ENCODE assay signal across 18 mouse cellular contexts in the genomic region with DNA sequence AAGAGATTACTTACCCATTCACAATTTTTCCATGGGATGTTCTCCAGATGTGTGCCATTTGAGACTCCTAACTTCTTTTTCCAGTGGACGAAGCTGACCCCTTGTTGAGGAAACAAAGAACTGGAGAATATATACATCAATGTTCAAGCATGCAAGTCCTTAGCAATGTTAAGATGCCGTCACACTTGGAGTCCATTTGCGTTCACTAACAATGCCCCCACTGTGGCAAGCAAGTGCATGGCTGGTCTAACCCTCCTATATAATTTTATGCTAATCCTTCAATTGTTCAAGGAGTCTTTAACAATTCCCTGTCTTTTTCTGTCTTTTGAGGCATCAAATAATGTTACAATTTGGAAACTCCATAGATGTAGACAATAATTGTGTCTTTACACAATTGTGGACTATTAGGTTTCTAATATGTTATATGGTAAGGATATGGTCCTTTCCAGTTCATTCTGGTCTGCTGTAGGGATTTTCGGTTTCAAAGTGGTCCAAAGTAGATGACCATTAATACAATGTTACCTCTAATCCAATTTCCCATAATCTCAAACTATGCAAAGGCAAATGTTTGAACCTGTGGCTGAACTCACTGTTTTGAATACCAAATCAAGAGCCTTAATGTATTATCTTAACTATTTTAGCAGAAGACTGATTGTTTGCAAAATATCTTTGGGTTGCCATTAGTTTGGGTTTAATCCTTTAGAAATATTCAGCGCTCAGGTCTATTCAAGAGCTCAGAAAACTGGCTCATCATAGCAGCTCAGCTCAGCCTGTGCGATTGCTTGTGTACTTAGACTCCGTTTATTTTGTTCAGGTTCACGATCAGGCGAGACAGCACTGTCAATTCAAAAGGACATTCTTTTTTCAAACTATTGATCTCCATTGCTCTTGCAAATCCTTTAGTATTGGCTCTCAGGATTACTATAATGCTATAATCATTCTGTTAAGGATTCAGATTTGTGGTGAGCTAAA.
DNase-seq lines count a peak whose midpoint lies in the region; ATAC-seq and TF ChIP-seq lines count a peak whose summit lies in the region.
"Had no signal": no experiment of that assay in that cellular context is flagged by ENCODE, and none has a peak within 500 bp of the region (broad histone marks: within the 10 kb centered on the region; RNA-seq: fewer than 3 reads in every experiment).

No protein-coding gene starts in this region.

- TF ChIP-seq CTCF in brain, embryonic 14.5 days (IDR thresholded peaks at IDR 0.05; ENCODE audit: borderline replicate concordance, extremely low read depth, insufficient read depth, insufficient read length): no peak

- no peaks in the 10 kb centered on the region for H3K27me3 ChIP-seq in forebrain, embryonic 12.5 days
- H3K27me3 ChIP-seq in forebrain, embryonic 10.5 days (ENCODE audit: poor library complexity, severe bottlenecking): peaks cover 3% of the 10 kb centered on the region; the same call in 1 of the 2 replicates
- 0 out of 2 replicates have a peak, but pooled peaks cover 4% of the 10 kb centered on the region for H3K27me3 ChIP-seq in midbrain, embryonic 15.5 days (replicated peaks)
- H3K27me3 ChIP-seq in hindbrain, embryonic 12.5 days: no peaks in the 10 kb centered on the region
- H3K27me3 ChIP-seq: heart, embryonic 13.5 days had no signal

- H3K4me3 ChIP-seq in forebrain, embryonic 12.5 days (replicated peaks): no peak overlapping the region
- no peak overlapping the region for H3K4me3 ChIP-seq in forebrain, embryonic 10.5 days
- H3K4me3 ChIP-seq in midbrain, embryonic 15.5 days: no peak overlapping the region
- H3K4me3 ChIP-seq in hindbrain, embryonic 12.5 days: no peak overlapping the region
- H3K4me3 ChIP-seq: embryonic facial prominence, embryonic 10.5 days; gastrocnemius, adult 2 months; heart, embryonic 13.5 days had no signal

- no peaks in the 10 kb centered on the region for H3K9me3 ChIP-seq in forebrain, embryonic 12.5 days
- H3K9me3 ChIP-seq in forebrain, embryonic 10.5 days: no peaks in the 10 kb centered on the region
- H3K9me3 ChIP-seq in midbrain, embryonic 15.5 days: no peaks in the 10 kb centered on the region
- no peaks in the 10 kb centered on the region for H3K9me3 ChIP-seq in hindbrain, embryonic 12.5 days (replicated peaks)
- H3K9me3 ChIP-seq: embryonic facial prominence, embryonic 10.5 days; heart, embryonic 13.5 days had no signal

- no peak for TF ChIP-seq POLR2A in brain, embryonic 14.5 days (IDR thresholded peaks at IDR 0.05; ENCODE audit: borderline replicate concordance, extremely low read depth, insufficient read depth, insufficient read length, poor library complexity, severe bottlenecking)

- H3K27ac ChIP-seq in forebrain, embryonic 12.5 days: no peak overlapping the region
- H3K27ac ChIP-seq in forebrain, embryonic 10.5 days: no peak overlapping the region
- H3K27ac ChIP-seq in midbrain, embryonic 15.5 days: no peak overlapping the region
- no peak overlapping the region for H3K27ac ChIP-seq in hindbrain, embryonic 12.5 days
- H3K27ac ChIP-seq: embryonic facial prominence, embryonic 10.5 days; gastrocnemius, adult 2 months; heart, embryonic 13.5 days had no signal

- DNase-seq in forebrain, embryonic 10.5 days (ENCODE audit: extremely low spot score, low spot score): no peak
- DNase-seq in brain, embryonic 14.5 days (ENCODE audit: low read depth): peak; percentile 12
- DNase-seq in mesoderm, embryonic 11.5 days (ENCODE audit: low read depth, low spot score): peak; percentile 46
- DNase-seq: adrenal gland, adult 2 months; adrenal gland, postnatal 25 days; cerebellum, adult 2 months; cerebellum, postnatal 10 days; forebrain, postnatal 0 days; gastrocnemius, adult 2 months; gastrocnemius, postnatal 25 days; heart, postnatal 36 days had no signal

- no peaks in the 10 kb centered on the region; the same call in 1 of the 2 replicates for H3K4me1 ChIP-seq in forebrain, embryonic 12.5 days
- peaks cover 15% of the 10 kb centered on the region for H3K4me1 ChIP-seq in forebrain, embryonic 10.5 days
- no peaks in the 10 kb centered on the region for H3K4me1 ChIP-seq in midbrain, embryonic 15.5 days
- no peaks in the 10 kb centered on the region for H3K4me1 ChIP-seq in hindbrain, embryonic 12.5 days
- H3K4me1 ChIP-seq: embryonic facial prominence, embryonic 10.5 days; heart, embryonic 13.5 days had no signal

- 30% methylated on average over 9 of the region's 9 CpGs for WGBS in forebrain, embryonic 12.5 days
- whole genome bisulfite sequencing in forebrain, embryonic 10.5 days: 54% methylated on average over 9 of the region's 9 CpGs
- 21% methylated on average over 9 of the region's 9 CpGs for WGBS in midbrain, embryonic 15.5 days
- 69% methylated on average over 9 of the region's 9 CpGs for WGBS in hindbrain, embryonic 12.5 days

- peak; percentile 51; the same call in 1 of the 2 replicates for ATAC-seq in forebrain, embryonic 12.5 days (ENCODE audit: low FRiP score)
- peak; percentile 45; the same call in 1 of the 2 replicates for ATAC-seq in midbrain, embryonic 15.5 days (replicated peaks)
- no peak for ATAC-seq in hindbrain, embryonic 12.5 days (ENCODE audit: low FRiP score)
- ATAC-seq: forebrain, postnatal 0 days; hindbrain, embryonic 16.5 days; inflammation-experienced regulatory T-cells, adult 6 months had no signal

- no peaks in the 10 kb centered on the region for H3K36me3 ChIP-seq in forebrain, embryonic 12.5 days (replicated peaks)
- no peaks in the 10 kb centered on the region for H3K36me3 ChIP-seq in forebrain, embryonic 10.5 days (replicated peaks)
- no peaks in the 10 kb centered on the region for H3K36me3 ChIP-seq in midbrain, embryonic 15.5 days (replicated peaks)
- no peaks in the 10 kb centered on the region for H3K36me3 ChIP-seq in hindbrain, embryonic 12.5 days
- H3K36me3 ChIP-seq: embryonic facial prominence, embryonic 10.5 days; heart, embryonic 13.5 days had no signal

- no peak overlapping the region for H3K9ac ChIP-seq in forebrain, embryonic 12.5 days
- H3K9ac ChIP-seq in midbrain, embryonic 15.5 days: no peak overlapping the region
- H3K9ac ChIP-seq in hindbrain, embryonic 12.5 days: no peak overlapping the region
- H3K9ac ChIP-seq: forebrain, postnatal 0 days; heart, embryonic 13.5 days had no signal

- H3K4me2 ChIP-seq in forebrain, embryonic 12.5 days: no peak overlapping the region
- H3K4me2 ChIP-seq in midbrain, embryonic 15.5 days: no peak overlapping the region
- no peak overlapping the region for H3K4me2 ChIP-seq in hindbrain, embryonic 12.5 days (replicated peaks)
- H3K4me2 ChIP-seq: heart, embryonic 13.5 days had no signal
